Mouse (Mus musculus): ENCODE results near the gene Gm20929.
"Not testable (repeated sequence)": the region's sequence is repeated elsewhere in the genome, so short reads cannot be mapped to it uniquely, and the experiment has no call there.

Gene Gm20929

GRCm38 (mm10) chrY:53843649-53844048 is at the start of gene Gm20929:
Gene Gm20929, plus strand, starts transcription at chrY:53843949.
- DNase-seq (ENCODE audit: low spot score) = not testable (repeated sequence)

All from embryo, embryonic 10.5 days (tissue).